Mouse (Mus musculus) left cerebral cortex, postnatal 14 days (tissue): ENCODE results near the gene Diaph2. TPM values are rescaled to one million over a fixed set of nuclear protein-coding genes. Genes with fewer than 3 reads are reported as not detected.

Experiments used
- DNase-seq, 2 experiments: peaks; one replicate each; pipeline ENCODE4 v3.0.0; 2021 to 2022; ENCODE audit warnings: low spot score in 2 of 2, mixed read lengths in 1 of 2
- intact Hi-C: fragments of 180-260 bp; cut with DNase I; formaldehyde crosslinking; loops from one replicate; pipeline ENCODE4 v1.15.1; 2025
- long read RNA-seq, 2 experiments: library from polyadenylated mRNA; stranded (forward); transcript quantifications; one replicate each; pipeline ENCODE4 v2.0.0; 2021
- total RNA-seq, 2 experiments: library from RNA; stranded (reverse); gene quantifications; 2 replicates each; pipeline ENCODE4 v1.2.3; 2021

Gene Diaph2
- 10 to 100 TPM; 16.8 to 19.2 TPM for total RNA-seq
- long read RNA-seq, experiment 1, partial matches to known transcripts, result 0 of 2 reads
- long read RNA-seq, experiment 1, other reads (novel, unspliced or antisense), result 2 of 2 reads
- long read RNA-seq, experiment 2, result 0 reads

DNA sequence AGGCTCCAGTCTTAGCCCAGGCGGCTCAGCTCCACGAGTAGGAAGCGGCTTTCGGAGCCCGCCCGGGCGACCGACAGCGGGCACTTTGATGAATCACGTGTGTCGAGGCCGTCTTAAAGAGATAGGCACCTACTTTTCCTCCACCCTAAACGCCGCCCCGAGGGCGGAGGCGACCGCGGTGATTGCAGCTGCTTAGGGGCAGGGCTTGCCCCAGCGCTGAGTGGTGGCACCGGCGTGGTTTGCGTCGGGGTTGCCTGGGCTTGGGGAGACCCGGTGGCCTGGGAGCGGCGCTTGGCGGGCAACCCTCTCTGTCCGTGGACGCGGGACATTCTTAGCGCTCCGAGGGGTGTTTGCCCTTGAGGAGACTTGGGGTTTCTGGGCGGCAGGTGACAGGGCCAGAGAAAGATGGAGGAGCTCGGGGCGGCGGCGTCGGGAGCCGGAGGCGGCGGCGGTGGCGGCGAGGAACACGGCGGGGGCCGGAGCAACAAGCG, at the start of gene Diaph2:
Gene Diaph2, plus strand, starts transcription at position 172 of the 491 bp plus-strand sequence.
- intact Hi-C loops, result no loop called here
- DNase-seq, result peak; percentile 69 to 71

DNA sequence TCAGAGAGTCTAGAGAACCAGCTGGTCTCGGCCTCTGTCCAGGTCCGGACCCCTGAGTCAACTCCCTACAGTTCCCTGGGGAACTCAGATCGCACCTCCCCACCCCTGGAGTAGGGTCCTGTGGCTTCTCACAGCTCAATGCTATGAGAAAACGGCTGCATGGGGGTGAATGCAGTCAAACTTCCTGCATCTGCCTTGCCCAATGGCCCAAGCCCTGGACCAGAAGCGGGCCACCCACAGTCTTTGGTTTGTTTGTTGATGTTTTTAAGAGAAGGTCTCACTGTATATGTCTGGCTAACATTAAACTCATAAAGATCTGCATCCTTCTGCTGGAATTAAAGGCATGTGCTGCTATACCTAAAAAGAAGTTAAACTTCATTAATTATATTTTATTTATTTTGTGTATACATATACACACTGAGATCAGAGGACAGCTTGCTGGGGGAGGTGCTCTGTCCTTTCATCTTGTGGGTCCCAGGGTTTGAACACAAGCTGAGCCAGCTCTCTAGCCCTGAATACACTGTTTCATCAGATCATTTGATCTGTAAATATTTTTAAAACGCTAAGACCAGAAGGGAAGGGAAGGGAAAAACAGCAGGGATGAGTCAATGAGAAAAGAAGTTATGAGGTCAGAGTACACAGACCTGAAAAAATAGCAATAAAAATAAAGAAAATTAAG, 47.8 kb upstream of the Diaph2 start:
- intact Hi-C loops, result no loop called here

DNA sequence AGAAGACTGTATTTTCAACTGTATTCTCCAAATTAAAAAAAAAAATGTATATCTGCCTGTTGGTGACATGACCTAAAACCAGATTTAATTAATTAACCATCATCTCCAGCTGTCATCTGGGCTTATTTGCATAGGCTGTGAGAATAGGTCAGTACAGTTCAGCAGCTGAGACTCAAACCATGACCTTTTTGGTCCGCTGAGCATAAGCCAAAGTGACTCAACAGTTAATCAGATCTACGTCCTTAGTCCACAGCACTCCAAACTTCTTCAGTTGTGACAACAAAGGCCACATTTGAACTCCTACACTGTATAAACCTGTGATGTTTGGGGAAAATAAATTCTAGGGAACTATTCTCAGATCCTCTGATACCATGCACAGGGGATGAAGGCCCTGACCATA, 39.9 kb upstream of the Diaph2 start:
- intact Hi-C loops, result no loop called here
- DNase-seq, result no peak

More for the DNA sequence above, 47.8 kb upstream of the Diaph2 start:
- no peak for DNase-seq

DNA sequence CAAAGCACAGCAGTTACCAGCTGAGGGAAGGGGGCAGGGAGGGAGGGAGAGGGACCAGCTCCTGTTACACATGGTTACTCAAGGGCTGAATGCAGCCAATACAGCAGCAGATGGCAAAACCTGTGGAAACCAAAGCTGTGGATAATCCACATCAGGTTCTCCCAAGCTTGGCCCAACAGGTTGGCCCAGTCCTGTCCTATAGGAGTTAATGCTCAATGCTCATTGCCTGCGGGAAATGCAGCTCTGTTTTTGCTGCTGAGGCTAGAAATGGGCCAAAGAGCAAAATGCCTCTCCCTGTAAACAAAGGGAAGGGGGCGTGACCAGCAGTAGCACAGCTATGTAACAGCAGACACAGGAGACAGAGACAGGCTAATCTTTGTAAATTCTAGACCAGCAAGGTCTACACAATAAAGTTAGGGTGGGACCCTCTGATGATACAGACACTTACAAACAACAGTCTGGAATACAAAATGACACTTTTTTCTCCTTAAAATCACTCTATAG, 20.8 kb upstream of the Diaph2 start:
- intact Hi-C loops, result no loop called here

DNA sequence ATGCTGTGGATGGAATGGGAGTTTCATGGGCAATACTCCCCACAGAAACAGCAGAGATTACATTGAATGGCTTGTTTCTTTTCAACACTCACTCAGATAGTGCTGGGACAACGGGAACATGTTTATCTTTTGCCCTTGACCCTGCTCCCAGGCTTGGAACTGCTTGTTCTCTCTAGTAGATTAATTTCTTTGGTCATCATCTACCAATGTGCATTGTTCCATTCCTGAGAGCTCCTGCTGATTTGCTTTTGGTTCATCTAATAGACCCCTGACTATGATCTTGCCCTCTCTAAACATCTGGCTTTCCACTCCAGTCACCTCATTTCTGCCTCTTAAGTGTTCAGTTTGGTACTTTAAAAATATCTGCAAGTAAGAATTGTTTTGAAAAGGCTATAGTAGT, 13.0 kb upstream of the Diaph2 start:
- intact Hi-C loops, result no loop called here
- DNase-seq, result no peak

More for the DNA sequence above, 20.8 kb upstream of the Diaph2 start:
- no peak for DNase-seq

DNA sequence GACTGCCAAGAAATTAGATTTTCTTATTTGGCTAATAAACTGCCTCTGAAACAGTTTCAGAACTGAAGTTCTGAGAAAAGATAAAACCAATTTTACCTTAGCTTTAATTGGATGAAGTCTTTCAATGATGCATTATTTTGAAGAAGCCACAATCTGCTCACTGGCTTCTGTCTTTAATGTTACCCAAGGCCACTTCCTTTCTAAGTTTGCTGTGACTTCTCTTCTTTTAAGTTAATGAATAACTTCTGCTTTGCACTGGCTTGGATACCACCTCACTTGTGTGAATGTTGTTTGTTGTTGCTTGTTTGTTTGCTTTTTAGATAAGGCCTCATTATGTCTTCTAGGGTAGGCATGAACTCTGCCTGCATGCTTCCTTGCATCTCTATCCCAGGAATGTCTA, 10.3 kb upstream of the Diaph2 start:
- no peak for DNase-seq
- intact Hi-C loops, result no loop called here

DNA sequence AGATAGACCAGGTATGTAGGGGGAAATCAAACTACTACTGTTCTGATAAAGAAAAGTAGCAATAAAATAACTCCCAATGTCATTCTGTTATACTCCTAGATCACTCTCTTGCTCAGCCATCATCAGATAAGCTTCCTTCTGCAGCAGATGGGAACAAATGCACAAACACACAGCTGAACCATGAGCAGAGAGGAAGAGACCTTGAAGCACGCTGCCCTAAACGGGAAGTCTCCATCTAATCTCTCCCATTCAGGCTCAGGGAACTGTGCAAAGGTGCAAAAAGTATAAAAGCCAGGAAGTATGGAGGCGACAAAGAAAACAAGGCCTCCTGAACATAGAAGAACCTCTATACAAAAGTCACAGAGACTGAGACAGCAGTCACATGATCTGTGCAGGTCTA, 6.6 kb upstream of the Diaph2 start:
- DNase-seq, result no peak
- intact Hi-C loops, result no loop called here

DNA sequence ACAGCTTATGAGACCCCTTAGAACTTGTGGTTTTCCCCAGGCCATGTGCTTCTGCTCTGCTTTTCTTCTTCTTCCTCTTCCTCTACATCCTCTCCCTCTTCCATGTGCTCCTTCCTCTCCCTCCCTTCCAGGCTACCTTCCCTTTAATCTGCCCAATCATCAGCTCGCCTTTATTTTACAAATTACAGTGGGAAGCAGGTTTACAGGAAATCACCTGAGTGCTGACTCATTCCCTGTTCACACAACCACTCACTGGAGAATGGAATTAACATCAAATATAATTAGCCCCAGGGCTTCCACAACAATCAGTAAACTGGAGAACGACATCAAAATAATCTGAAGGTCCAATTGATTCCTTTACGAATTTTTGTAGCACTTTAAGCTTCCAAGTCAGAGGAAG, 3.6 kb upstream of the Diaph2 start:
- no peak for DNase-seq
- intact Hi-C loops, result no loop called here

DNA sequence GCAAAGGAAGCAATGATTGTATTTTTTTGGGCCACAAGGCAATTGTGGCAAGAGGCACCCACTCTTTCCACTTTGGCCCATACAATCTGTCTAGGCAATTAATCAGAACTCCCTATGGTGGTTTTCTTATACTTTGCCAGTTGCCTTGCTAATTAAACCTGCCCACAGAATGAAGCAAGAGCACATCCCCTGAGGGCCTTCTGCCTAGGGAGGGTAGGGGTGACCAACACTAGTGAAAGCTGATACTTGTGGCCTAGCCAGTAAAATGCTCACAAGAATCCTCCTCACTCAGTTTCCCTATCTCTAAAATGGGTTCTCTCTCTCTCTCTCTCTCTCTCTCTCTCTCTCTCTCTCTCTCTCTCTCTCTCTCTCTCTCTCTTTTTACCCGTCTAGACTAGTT, 440 bp upstream of the Diaph2 start:
- intact Hi-C loops, result no loop called here
- no peak for DNase-seq

DNA sequence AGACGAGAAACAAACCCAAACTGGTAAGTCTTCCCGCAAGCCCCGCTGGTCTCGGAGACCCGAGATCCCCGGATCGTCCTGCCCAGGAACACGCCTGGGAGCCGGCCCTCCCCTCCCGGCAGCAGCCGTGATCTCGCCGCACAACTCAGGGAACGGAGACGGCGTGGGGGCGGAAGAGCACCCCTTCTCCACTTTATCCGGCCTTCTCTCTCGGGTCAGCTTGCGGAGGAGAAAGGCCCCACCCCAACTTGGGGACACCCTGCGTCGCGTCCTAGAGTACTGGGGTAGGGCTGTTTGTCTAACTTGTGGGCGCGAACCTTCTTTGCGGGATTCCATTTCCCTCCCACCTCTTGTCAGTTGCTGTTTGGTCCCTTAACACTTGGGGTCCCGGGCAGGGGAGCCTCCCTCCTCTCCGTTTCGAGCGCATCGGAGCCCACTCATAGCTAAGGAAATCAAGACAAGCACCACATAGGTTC, 590 bp downstream of the Diaph2 start:
- peak; percentile 3 to 7 for DNase-seq
- intact Hi-C loops, result no loop called here

DNA sequence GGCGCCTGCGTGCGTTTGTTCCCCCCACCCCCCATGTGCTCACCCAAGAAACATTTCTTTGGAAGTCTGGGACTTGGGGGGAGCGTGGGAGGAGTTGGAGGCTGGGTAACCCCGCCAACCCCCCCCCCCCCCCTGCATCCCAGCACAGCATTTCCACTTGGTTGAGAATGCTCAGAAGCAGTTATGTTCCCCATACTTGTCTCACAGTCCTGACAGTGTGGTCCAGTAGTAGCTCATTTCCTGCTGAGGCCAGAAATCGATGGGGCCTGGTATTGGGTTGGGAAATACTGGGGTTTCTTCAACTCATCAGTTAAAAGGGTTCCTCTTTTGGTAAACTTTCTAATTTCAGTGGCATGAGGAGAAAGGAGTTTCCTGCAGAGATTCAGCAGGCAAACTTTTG, 1.1 kb downstream of the Diaph2 start:
- DNase-seq, result no peak
- intact Hi-C loops, result no loop called here

DNA sequence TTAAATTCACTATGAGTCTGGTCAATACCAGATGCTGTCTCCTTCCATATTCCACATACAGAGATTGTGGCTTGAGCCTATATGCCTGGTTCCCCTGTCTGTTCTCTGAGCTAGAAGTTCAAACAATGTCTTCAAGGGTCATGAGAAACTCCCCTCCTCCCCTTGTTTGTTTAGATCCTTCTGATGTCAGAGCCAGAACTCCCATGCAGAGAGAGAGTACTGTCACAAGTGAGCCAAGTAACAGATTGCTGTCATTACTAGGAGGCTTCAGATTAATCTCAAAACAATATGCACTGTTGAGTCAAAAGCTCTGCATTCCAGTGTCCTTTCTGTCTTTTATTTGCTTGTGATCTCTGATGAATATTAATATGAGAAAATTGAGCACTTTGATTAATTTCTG, 7.1 kb downstream of the Diaph2 start:
- DNase-seq, result no peak

DNA sequence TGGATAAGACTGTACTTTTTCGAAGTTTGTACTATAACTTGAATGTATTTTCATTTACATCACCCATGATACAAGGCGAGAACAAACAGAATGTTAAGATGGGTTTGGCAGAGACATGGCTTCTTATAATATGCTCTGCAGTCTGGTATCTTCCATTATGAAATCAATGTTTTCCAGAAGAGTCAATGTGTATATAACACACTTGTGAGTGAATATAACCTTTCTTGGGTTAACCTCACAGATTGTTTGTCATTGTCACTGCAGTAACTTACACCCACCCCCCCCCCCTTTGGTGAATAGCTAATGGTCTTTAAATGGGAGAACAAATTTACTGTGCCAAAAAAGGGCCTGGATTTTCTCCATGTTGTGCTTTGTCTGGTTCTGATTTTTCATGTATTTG, 13.1 kb downstream of the Diaph2 start:
- intact Hi-C loops, result no loop called here

More for the DNA sequence above, 7.1 kb downstream of the Diaph2 start:
- intact Hi-C loops, result no loop called here

DNA sequence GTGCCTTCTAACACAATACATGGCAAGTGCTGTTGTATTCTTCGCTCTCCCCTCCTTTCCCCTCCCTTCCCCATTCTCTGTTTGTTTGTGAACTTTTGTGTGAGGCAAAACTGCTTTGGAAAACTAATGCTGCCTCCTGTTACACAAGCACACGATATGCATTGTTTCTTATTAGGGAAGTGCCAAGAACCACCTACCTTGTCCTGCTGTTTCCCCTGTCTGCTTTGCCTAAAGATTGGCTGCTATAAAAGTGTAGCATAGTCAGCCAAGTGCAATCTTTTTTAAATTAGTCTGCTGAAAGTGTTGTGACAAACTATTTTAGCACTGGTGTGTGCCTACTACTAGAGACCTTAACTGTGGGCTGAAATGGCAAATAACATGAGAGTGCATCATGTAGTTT, 15.8 kb downstream of the Diaph2 start:
- peak; percentile 19 to 31 for DNase-seq
- intact Hi-C loops, result no loop called here

More for the DNA sequence above, 13.1 kb downstream of the Diaph2 start:
- no peak for DNase-seq

DNA sequence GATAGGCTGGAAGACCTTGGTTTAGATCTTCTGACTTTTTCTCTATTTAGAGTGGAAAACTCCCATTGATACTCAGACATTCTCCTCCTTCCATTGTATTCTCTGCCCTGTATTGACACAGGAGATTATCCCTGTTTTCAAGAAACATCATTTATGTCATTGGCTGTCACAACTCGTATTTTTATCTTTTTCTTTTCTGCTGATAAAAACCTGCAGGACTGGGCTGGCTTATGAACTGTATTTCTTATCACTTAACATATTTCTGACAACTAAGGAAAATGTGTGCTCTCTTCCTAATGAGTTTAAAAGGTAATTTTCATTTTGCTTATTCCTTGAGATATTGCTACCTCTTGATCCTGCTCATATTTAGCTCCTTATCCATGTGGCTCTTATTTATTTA, 17.3 kb downstream of the Diaph2 start:
- DNase-seq, result no peak
- intact Hi-C loops, result no loop called here

DNA sequence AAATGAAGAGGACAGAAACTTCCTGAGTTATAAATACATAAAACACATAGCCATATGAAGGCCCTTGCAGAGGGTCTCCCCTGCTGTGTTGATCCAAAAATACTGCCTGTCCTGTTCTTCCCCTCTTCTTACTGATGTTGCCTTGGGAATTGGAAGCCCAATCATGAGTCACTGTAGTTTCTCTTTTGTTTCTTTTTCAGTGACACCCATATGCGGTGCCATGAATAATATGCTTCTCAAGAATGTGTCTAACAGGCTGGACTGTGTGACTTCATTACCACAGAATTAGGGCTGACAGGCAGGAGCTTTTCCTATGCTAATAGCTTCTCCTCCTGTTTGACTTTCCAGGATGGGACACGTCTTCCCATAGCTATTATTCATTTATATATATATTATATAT, 21.1 kb downstream of the Diaph2 start:
- intact Hi-C loops, result no loop called here
- DNase-seq, result peak in 1 of 2 experiments; percentile 26

DNA sequence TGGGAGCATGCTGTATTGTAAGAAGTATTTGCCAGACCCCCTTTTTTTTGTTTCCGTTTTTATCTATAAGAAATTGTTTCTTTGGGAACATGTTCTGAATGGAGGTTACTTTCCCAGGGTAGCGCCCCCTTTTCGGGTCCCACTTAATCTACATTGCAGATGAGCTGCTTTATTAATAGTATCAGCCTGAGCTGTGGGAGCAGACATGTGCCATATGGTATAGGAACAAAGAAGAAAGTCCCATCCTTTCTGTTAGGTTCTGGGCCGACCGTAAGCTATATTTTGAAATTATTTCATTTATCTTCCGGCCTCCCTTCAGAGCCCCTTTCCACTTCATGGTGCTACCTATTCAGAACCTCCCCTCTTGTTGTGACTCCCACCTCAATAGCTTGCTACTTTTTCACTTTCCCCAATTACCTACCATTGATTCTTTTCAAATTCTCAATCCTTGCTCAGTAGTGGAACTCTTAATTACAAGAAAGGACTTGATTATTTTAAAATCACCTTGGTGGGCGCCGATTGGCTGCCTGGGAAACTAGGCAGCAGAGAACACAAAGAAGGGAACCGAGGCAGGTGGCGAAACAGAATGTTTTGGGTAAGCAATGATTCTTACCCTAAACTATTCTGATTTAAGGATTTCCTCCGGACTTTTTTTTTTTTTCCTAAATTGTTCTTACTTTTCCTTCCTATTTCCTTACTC, 24.2 kb downstream of the Diaph2 start:
- peak in 1 of 2 experiments; percentile 22 for DNase-seq
- intact Hi-C loops, result no loop called here

DNA sequence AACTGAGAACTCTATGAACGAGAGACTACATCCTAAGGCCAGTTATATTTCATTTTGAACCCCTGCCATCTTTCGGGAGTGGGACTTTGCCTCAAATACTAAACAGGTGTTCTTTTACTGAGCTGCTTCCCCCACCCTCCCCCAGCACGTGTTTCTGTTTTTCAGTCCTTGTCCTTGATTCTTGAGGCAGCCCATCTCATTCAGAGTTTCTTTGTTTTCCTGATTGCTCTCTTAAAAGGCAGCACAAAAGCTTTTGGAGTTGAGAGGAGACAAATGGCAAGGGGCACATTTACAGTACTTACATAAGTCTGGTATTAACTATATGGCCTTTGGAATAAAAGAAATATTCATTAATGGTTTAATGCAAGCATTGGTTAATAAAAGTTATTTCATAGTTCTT, 24.9 kb downstream of the Diaph2 start:
- intact Hi-C loops, result no loop called here
- DNase-seq, result no peak

DNA sequence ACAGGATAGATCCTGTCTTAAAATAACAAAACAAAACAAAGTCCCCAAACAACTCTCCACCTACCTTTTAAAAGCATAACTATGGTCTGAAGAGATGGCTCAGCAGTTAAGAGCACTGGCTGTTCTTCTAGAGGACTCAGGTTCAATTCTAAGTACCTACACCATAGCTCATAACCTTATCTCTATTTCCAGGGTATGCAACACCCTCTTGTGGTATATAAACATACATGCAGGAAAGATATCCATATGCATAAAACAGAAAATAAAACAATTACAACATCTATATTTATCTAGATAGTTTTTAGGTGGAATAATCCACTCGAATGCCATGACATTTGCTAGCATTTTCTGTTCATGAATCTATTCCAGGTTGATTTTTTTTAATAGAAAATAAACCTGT, 27.2 kb downstream of the Diaph2 start:
- DNase-seq, result no peak
- intact Hi-C loops, result no loop called here

DNA sequence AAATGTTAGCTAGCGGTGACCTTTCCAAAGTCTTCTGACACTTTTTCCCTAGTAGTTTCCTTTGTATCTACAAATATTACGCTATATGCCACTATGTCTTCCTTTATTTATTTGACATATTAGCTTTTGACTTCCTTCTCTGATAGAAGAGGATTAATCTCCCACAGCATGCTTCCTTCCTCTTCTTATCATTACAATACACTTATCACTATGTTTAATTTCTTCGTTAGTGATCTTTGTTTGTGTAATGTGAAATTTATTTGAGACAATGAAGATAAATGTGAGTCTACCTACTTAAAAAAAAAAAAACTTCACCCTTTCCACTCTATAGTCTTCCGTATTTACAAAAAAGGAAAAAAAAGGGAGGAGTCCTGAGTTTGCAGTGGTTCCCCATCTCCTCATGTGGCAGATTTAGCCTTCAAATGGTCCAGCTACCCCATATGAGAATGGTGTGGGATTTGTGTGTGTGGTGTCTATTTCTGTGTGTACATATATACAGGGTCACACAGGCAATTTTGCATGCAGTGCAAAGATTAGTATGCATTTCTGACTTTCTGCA, 27.9 kb downstream of the Diaph2 start:
- no peak for DNase-seq
- intact Hi-C loops, result no loop called here
